Mouse (Mus musculus) intestine, postnatal 0 days (tissue): ENCODE measurements at regions not wholly inside any gene's neighbourhood (a gene's known extent, or its start where the extent isn't known, plus 50 kb on each side); places are given as distances from the start of the nearest gene placed in this dataset.

Experiments used
- ATAC-seq: fragments of 200-750 bp; cut with Nextera tagmentation; 2 replicates; pipeline ENCODE4 v1.8.0; 2017; ENCODE audit warnings: mild to moderate bottlenecking, moderate TSS enrichment, moderate library complexity
- H3K27ac ChIP-seq: fragments of 300-500 bp; sonication (generic); 2 replicates; pipeline ENCODE4 v1.5.1; 2014; ENCODE audit warnings: mild to moderate bottlenecking, low read depth, low read length, moderate library complexity
- H3K27me3 ChIP-seq: fragments of 300-500 bp; sonication (generic); replicated peaks from 2 replicates; pipeline ENCODE4 v1.6.1; 2014; ENCODE audit warnings: low read length, mixed read lengths; ENCODE audit not compliant: control insufficient read depth, insufficient read depth
- H3K36me3 ChIP-seq: fragments of 300-500 bp; sonication (generic); 2 replicates; pipeline ENCODE4 v1.6.1; 2014; ENCODE audit warnings: mild to moderate bottlenecking, moderate library complexity; ENCODE audit not compliant: control insufficient read depth, insufficient read depth
- H3K4me1 ChIP-seq: fragments of 300-500 bp; sonication (generic); replicated peaks from 2 replicates; pipeline ENCODE4 v1.6.1; 2014; ENCODE audit warnings: antibody characterized with exemption, low read length, mixed read lengths; ENCODE audit not compliant: control insufficient read depth, insufficient read depth
- H3K4me2 ChIP-seq: fragments of 300-500 bp; sonication (generic); replicated peaks from 2 replicates; pipeline ENCODE4 v1.6.1; 2014; ENCODE audit warnings: low read depth, mild to moderate bottlenecking, moderate library complexity
- H3K4me3 ChIP-seq: fragments of 300-500 bp; sonication (generic); 2 replicates; pipeline ENCODE4 v1.5.1; 2014; ENCODE audit warnings: low read depth, low read length
- H3K9ac ChIP-seq: fragments of 300-500 bp; sonication (generic); 2 replicates; pipeline ENCODE4 v1.6.1; 2014; ENCODE audit warnings: mild to moderate bottlenecking, low read depth, low read length
- H3K9me3 ChIP-seq: fragments of 300-500 bp; sonication (generic); 2 replicates; pipeline ENCODE4 v1.6.1; 2016; ENCODE audit warnings: mixed run types; ENCODE audit not compliant: control insufficient read depth
- CTCF ChIP-seq: sonication (generic); IDR thresholded peaks from 2 replicates; pipeline ENCODE4 v1.5.1; 2016; ENCODE audit warnings: low read depth, mild to moderate bottlenecking, control low read depth, antibody characterized with exemption, moderate library complexity
- WGBS: fragments of 180-500 bp; shearing (Covaris S2); extraction: QIAGEN DNeasy Blood & Tissue Kit; methylation state at CpG from one replicate; pipeline ENCODE4 v1.1.7; 2014; 5-methylcytosine and 5-hydroxymethylcytosine counted together

GRCm38 (mm10) chr6:50973815-50974214, 319.6 kb upstream of the Npvf start:
- ATAC-seq = no peak
- no peak overlapping the region for H3K4me2 ChIP-seq
- H3K27ac ChIP-seq = no peak overlapping the region; the same call in 1 of the 2 replicates
- no peaks in the 10 kb centered on the region for H3K9me3 ChIP-seq
- H3K4me1 ChIP-seq = 0 out of 2 replicates have a peak, but pooled peaks cover 2% of the 10 kb centered on the region
- H3K9ac ChIP-seq = no peak overlapping the region
- TF ChIP-seq CTCF = no peak
- H3K4me3 ChIP-seq = no peak overlapping the region
- no peaks in the 10 kb centered on the region for H3K36me3 ChIP-seq
- H3K27me3 ChIP-seq = no peaks in the 10 kb centered on the region

GRCm38 (mm10) chr6:50974961-50975360, 320.7 kb upstream of the Npvf start:
- Histone ChIP-seq H3K27me3 (no peaks in the 10 kb centered on the region), H3K27ac (no peak overlapping the region), H3K9me3 (no peaks in the 10 kb centered on the region), H3K4me1 (0 out of 2 replicates have a peak, but pooled peaks cover 2% of the 10 kb centered on the region), H3K4me3 (no peak overlapping the region), H3K9ac (no peak overlapping the region), H3K36me3 (no peaks in the 10 kb centered on the region), H3K4me2 (no peak overlapping the region)
- no peak for TF ChIP-seq CTCF
- WGBS = 33% methylated on average over 1 of the region's 1 CpGs
- no peak for ATAC-seq

GRCm38 (mm10) chr6:50976973-50977372, 322.7 kb upstream of the Npvf start:
- no peak overlapping the region for H3K4me3 ChIP-seq

DNA sequence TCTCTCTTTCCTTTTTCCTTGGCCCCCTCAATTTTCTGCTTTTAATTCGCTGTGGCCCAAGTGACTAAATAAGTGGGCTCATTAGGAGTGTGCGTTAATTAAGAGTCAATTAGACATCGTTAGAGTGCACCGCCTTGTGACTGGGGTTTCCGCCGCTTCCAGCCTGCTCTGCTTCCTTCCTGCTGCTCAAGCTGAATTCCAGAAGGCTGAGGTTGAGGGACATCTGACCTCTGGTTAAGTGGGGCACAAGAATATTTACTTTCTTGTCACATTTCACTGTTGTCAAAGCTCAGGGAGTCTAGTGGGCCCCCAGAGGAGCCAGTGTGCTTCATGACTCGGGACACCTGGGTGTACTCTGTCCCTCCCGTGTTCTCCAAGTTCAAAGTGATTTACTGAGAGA, 323.1 kb upstream of the Npvf start:
- Histone ChIP-seq H3K27me3 (no peaks in the 10 kb centered on the region), H3K4me3 (no peak overlapping the region), H3K9me3 (no peaks in the 10 kb centered on the region), H3K9ac (no peak overlapping the region), H3K4me2 (no peak overlapping the region), H3K36me3 (no peaks in the 10 kb centered on the region), H3K27ac (no peak overlapping the region), H3K4me1 (0 out of 2 replicates have a peak, but pooled peaks cover 2% of the 10 kb centered on the region)
- ATAC-seq = no peak
- 50% methylated on average over 8 of the region's 8 CpGs for WGBS
- TF ChIP-seq CTCF = no peak

More at GRCm38 (mm10) chr6:50976973-50977372, 322.7 kb upstream of the Npvf start:
- no peak for TF ChIP-seq CTCF
- Histone ChIP-seq H3K4me1 (0 out of 2 replicates have a peak, but pooled peaks cover 2% of the 10 kb centered on the region), H3K27me3 (no peaks in the 10 kb centered on the region), H3K9ac (no peak overlapping the region), H3K36me3 (no peaks in the 10 kb centered on the region), H3K9me3 (no peaks in the 10 kb centered on the region), H3K27ac (no peak overlapping the region), H3K4me2 (no peak overlapping the region)
- 57% methylated on average over 7 of the region's 7 CpGs for WGBS
- no peak for ATAC-seq

GRCm38 (mm10) chr6:50978016-50978415, 323.8 kb upstream of the Npvf start:
- H3K9ac ChIP-seq = no peak overlapping the region
- H3K9me3 ChIP-seq = no peaks in the 10 kb centered on the region
- no peaks in the 10 kb centered on the region for H3K27me3 ChIP-seq
- H3K36me3 ChIP-seq = no peaks in the 10 kb centered on the region
- no peak for TF ChIP-seq CTCF
- H3K27ac ChIP-seq = peak overlapping the region; percentile 23; the same call in 1 of the 2 replicates
- H3K4me1 ChIP-seq = no peaks in the 10 kb centered on the region
- no peak for ATAC-seq
- H3K4me2 ChIP-seq = no peak overlapping the region
- 48% methylated on average over 4 of the region's 4 CpGs for WGBS
- H3K4me3 ChIP-seq = no peak overlapping the region

DNA sequence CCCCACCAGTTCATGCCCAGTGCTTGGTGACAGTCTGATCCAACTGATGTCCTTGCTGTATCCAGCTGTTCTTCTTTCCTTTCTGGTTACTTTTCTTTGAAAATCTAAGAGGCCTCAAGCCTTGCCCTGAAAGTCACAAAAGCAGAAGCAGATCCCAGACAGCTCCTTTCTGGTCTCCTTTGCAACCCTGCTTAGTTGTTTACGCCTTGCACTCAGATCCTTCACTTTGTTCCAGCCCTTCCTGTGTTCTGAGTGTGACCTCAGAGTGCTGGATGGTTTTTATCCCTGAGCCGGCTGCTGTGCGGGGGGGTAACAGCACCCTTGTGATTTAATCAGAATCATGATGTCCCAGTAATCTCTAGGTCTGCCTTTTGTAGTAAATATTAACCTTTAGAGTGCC, 324.3 kb upstream of the Npvf start:
- Histone ChIP-seq H3K4me3 (no peak overlapping the region), H3K9ac (no peak overlapping the region), H3K4me1 (0 out of 2 replicates have a peak, but pooled peaks cover 2% of the 10 kb centered on the region), H3K4me2 (no peak overlapping the region), H3K27ac (peak overlapping the region; percentile 23; the same call in 1 of the 2 replicates), H3K27me3 (no peaks in the 10 kb centered on the region), H3K36me3 (no peaks in the 10 kb centered on the region), H3K9me3 (no peaks in the 10 kb centered on the region)
- TF ChIP-seq CTCF = no peak
- ATAC-seq = no peak
- WGBS = 41% methylated on average over 3 of the region's 3 CpGs

GRCm38 (mm10) chr6:50979764-50980163, 325.5 kb upstream of the Npvf start:
- 53% methylated on average over 1 of the region's 1 CpGs for WGBS
- Histone ChIP-seq H3K9me3 (no peaks in the 10 kb centered on the region), H3K27me3 (no peaks in the 10 kb centered on the region), H3K27ac (no peak overlapping the region), H3K4me3 (no peak overlapping the region), H3K9ac (no peak overlapping the region), H3K36me3 (no peaks in the 10 kb centered on the region), H3K4me1 (0 out of 2 replicates have a peak, but pooled peaks cover 4% of the 10 kb centered on the region), H3K4me2 (no peak overlapping the region)
- no peak for ATAC-seq
- no peak for TF ChIP-seq CTCF
